Mouse (Mus musculus) heart, postnatal 25 days (tissue): ENCODE measurements around the gene Crxos. TPM values are rescaled to one million over a fixed set of nuclear protein-coding genes. Genes with fewer than 3 reads are reported as not detected.

Source experiments
- DNase-seq: peaks from one replicate; pipeline ENCODE4 v3.0.0; 2022; ENCODE audit warnings: low spot score
- intact Hi-C: fragments of 180-260 bp; cut with DNase I; formaldehyde crosslinking; loops from one replicate; pipeline ENCODE4 v1.15.1; 2025
- total RNA-seq, 2 experiments: library from RNA; stranded (reverse); gene quantifications; 2 replicates each; pipeline ENCODE4 v1.2.3; 2021

The Crxos gene
- total RNA-seq, 2 experiments from 2014 or later, result not detected

DNA sequence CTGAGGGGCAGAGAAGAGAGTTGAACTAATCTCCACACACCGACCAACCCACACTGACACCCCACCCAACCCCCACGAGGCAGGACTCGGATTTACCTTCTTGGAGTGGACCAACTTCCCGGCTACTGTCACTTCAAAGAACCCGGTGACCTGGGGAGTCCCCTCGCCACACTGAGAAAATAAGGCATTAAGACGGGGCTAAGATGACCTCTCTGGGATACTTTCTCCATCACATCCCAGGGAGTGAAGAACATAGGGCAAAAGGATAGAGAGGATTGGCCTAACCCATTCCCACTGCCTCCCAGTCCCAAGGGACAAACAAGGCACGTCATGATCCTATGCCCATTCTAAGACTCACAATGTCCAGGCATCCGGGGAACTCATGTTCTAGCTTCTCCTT, 37.5 kb downstream of the Crxos start:
- intact Hi-C loops, result no loop called here
- no peak for DNase-seq

DNA sequence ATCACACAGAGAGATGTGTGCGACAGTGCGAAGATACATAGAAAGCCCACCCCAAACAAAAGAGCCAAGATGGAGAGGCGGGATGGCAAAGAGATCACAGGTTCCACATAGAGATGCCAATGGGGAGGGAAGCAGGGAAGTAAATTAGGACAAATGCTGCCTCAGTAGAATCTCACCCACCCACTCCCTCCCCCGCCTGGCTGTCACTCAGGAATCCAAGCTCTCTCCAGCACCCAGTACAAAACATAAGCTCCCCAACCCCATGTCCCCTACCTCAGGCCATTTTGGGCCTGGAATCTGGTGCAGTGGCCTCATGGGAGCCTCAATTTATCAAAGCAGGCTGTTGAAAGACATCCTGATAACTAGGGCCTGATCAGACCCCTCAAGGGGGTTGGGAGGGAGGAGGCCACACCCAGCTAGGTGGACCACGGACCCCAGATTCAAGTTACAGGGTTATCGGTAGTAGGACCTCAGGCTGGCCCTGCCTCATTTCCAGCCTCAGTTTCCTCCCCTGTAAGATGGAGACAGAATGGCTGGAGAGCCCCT, 38.3 kb downstream of the Crxos start:
- intact Hi-C loops, result no loop called here

DNA sequence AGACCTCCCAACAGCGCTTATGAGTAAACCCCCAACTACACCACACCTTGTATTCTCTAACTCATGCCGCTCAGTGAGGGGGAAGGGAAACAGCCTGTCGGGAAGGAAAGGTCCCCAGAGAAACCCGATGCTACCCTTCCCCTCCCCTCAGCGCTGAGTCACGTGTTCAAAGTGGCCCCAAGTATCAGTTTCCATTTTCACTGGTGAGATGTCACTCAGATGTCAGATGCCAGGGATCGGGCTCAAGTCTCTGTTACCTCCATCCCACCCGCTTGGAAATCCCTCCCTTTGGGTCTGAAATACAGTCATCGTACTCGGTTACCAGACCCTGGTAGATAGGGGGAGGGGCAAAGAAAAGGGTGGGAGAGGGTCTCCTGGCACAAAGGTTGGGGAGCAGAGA, 39.4 kb downstream of the Crxos start:
- peak; percentile 13 for DNase-seq
- intact Hi-C loops, result no loop called here

More for the DNA sequence above, 38.3 kb downstream of the Crxos start:
- DNase-seq, result no peak

DNA sequence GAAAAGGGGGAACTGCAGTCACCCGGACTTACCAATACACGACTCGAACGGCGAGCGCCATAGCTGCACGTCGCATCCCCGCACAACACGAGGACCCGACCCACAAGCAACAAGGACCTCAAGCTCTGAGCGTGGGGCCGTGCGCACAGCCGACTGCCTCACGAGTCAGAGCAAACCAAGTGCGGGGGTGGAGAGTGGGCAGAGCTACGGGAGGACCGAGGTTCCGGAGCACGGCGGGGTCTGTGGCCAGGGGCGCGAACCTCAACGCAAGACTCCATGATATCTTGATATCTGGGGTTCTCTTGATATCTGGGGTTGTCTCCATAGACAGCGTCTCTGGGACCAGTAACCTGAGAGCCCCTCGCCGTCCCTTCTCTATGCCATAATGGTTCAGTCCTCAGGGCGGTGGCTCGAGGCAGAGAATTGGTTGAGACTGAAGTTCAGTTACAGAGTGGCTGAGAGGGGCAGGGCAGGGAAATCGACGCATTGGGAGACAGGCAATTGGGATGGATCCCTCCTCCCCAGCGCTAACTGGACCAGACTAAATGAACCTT, 39.9 kb downstream of the Crxos start, which contains the start of gene Selenow:
Gene Selenow (minus strand): TSS at position 183 of the 554 bp plus-strand sequence.
- intact Hi-C loops, result no loop called here
- peak; percentile 81 for DNase-seq

DNA sequence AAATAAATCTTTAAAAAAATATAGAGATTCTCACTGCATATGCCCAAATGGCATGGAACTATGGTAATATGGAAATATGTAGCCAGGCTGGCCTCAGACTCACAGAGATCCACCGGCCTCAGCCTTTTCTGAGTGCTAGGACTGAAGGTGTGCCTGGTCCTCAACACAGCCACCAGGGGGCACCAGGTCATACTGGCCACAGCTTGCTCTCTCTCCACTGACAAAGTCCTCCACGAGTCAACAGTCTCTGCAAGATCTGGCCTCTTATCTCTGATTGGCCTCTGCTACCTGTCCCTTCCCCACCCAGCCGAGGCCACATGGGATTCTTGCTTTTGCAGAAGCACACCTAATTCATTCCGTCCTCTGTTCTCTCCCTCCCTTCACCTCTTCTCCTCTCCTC, 47.5 kb downstream of the Crxos start:
- intact Hi-C loops, result loop anchor here (1.0 to 5.0 kb wide), 3 partner anchors 18 to 117 kb away; partner anchors contain the start of genes Bicra and Ehd2
- DNase-seq, result peak; percentile 40

DNA sequence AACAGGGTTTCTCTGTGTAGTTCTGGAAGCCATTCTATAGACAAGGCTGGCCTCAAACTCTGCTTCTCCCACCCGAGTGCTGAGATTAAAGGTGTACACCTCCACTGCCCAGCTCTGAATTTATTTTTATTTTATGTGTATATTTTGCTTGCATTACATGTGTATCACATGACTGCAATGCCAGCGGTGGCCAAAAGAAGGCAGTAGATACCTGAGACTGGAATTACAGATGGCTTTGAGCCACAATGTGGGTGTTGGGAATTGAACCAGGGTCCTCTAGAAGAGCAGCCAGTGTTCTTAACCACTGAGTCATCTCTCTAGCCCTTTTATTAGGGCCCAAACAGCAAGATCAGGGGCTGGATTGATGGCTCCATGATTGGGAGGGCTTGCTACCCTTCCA, 48.1 kb downstream of the Crxos start:
- intact Hi-C loops, result loop anchor here (1.0 to 5.0 kb wide), 3 partner anchors 18 to 117 kb away; partner anchors contain the start of genes Bicra and Ehd2
- no peak for DNase-seq

DNA sequence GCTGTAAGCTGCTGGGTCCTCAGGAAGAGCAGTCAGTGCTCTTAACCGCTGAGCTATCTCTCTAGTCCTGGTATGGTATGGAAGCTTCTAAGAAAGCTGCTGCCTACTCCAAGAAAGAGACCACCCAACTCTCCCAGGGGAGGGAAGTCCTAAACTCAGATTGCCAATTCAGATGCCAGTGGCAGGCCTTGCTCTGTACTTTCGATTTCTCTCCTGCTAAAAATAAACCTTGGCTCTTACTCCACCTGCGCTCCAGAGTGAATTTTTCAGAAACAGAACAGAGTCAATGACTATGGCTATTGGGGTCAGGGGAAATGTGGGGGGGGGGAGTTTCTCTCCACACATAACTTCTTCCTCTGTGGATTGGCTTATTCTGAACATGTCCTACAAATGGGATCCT, 49.2 kb downstream of the Crxos start:
- no peak for DNase-seq
- intact Hi-C loops, result loop anchor here (5.0 kb wide), 1 partner anchor 116 kb away; the partner anchor contains the start of gene Bicra

DNA sequence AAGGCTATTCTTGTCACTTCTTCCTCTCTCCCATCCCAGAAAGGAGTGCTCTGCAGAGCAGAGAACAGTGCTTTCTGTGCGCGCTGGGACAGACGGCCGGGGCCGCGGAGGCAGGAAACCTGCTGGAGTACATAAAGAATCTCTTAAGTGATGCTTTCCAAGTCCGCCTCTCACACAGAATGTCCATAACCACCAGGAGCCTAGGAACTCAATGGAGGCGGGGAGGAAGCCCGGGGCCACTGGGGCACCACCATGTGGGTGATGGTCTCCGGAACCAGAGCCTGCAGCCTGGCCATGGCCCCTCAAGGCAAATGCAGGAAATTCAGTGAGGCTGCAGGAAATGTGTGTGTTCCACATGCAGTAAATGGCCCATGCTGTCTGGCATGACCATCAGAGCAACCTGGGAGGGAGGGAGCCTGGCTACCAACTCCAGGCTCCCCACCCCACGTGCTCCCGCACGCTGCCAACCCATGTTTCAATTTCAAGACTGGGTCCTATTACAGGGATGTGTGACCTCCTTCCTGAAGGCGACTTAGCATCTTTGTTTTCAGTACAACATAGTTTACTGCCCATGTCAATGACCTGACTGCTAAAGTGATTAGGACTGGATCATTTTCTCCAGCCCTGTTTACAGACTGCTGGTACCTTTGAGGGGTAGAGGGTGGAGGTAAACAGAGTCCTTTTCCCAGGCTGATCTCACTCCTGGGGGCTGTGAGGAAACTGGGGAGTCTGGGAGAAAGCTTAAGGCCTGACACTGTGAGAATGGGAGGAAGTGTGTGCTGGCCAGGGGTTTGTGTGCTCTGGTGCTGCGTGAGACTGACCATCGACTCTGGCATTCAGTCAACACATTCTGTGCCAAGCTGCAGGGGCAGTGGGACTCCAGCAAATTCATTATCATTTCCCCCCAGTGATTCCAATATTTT, 51.3 kb downstream of the Crxos start:
- intact Hi-C loops, result loop anchor here (5.0 kb wide), 1 partner anchor 114 kb away; the partner anchor contains the start of gene Bicra
- DNase-seq, result peak; percentile 62

DNA sequence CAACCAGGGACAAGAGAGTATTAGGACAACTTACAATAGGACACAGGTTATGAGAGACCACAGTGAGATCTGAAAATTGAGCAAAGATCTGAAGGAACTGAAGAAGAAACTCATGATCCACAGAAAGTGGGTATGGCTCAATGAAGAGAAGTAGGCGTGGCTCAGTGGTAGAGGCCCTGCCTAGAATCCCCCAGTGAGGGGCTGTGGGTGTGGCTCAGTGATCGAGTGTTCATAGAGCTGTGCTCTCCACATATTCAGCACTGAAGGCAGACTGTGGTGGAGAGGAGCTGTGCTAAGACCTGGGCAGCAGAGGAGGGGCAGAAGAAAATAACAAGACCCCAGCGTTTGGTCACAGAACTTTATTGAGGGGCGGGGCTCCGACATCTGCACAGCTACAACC, 55.1 kb downstream of the Crxos start:
- intact Hi-C loops, result no loop called here
- no peak for DNase-seq

DNA sequence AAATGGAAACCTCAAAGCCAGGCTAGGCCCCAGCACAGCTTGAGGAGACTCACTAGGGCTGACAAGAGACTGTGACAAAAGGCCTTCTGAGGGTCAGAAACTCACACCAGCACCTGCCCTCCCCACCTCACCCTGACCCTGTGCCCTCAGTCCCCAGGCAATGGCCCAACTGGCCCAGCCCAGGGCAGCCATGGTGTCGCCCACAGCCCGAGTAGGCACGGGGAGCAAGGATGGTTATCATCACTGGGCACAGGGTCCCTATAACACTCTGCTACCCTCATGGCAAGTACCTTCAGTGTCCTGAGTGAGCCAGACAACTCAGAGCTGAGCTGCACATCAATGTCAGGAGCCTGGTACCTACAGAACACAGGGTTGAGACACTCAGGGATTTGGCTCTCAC, 56.2 kb downstream of the Crxos start:
- intact Hi-C loops, result no loop called here
- no peak for DNase-seq

DNA sequence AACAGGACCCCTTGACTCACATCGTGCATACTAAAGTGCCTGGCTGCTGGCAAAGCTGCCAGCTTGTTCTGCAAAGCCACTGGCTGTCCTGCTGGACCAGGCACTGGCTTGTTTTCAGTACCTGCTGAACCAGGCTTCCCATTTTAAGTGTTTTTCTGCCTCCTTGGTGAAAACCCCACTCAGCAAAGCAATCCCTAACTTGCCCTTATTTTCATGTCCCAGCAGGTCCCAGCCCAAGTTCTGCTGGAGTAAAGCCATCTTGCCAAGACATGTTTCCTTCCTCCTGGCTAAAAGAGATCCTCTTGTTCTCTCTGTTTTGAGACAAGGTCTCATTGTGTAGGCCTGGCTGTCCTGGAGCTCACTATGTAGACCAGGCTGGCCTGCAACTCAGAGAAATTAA, 61.9 kb downstream of the Crxos start:
- no peak for DNase-seq
- intact Hi-C loops, result loop anchor here (10.0 kb wide), 1 partner anchor 330 kb away; the partner anchor contains the start of gene Inafm1

DNA sequence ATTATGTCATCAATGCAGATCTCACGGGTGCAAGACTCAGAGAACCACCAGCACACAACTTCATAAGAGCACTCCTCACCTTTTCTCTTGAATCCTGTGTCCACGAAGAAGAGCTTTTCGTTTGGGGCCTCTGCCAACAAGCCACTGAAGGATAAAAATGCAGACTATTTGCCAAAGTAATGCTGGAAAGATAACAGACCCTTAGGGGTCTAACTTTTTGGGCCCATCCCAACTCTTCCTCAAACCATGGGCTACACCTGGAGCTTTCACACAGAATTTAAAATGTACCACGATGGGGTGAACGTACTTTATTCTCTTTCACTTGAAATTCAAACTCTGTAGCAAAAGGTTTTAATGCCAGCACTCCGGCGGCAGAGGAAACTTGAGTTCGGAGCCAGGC, 62.8 kb downstream of the Crxos start:
- intact Hi-C loops, result loop anchor here (10.0 kb wide), 1 partner anchor 330 kb away; the partner anchor contains the start of gene Inafm1
- no peak for DNase-seq

DNA sequence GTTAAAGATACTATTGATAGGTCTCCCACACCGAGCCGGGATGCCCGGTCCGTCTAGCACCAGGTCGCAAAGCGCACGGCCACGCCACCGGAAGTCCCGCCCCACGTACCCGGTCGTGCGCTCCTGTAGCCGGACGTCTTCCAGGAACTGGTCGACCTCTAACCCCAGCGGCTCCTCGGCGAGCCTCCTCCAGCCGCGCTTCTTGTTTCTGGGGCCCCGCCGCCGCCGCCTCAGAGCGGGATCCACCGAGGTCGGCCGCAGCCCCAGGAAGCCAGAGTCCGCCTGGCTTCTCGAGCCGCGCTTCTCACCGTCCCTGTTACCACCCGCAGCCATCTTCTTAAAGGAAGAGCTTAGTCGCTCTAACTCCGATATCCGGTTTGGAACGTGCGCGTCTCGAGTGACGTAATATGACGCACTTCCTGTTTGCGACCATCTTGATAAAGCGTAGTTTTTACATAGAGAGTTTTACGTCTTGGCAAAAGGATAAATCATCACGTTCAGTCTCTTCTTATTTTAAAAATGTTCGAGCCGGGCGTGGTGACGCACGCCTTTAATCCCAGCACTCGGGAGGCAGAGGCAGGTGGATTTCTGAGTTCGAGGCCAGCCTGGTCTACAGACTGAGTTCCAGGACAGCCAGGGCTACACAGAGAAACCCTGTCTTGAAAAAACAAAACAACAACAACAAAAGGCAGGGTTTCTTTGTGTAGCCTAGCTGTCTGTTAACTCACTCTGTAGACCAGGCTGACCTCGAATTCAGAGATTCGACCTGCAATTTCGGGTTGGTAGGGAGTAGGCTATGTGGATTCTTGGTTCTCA, 63.5 kb downstream of the Crxos start, which contains the start of gene Nop53:
Gene Nop53 (minus strand): TSS at position 354 of the 816 bp plus-strand sequence.
- intact Hi-C loops, result loop anchor here (10.0 kb wide), 1 partner anchor 329 kb away; the partner anchor contains the start of gene Inafm1
- DNase-seq, result peak; percentile 87

DNA sequence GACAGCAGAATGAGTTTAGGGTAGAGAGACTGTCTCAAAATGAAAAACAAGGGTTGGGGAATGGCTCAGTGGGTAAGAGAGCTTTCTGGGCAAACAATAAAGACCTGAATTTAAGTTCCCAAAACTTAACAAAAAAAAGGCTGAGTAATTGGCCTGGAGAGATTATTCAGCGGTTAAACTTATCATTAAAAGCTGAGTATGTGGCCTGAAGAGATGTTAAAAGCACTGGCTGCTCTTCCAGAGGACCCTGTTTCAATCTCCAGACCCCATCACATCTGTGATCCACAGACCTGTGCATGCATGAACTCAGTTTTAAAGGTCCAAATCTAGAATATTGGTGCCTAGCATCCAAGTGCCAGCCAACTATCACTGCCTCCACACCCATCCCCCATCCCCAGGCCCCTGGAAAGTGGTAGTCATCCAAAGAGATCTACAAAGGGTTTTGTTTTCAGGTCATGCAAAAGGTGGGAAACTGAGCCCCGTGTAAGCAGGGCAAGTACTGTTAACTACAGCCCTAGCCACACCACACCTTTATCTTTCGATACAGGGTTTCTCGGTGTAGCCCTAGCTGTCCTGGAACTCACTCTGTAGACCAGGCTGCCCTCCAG, 65.3 kb downstream of the Crxos start:
- intact Hi-C loops, result loop anchor here (1.0 to 10.0 kb wide), 3 partner anchors 17 to 327 kb away; partner anchors contain the start of genes Ehd2 and Inafm1
- no peak for DNase-seq

DNA sequence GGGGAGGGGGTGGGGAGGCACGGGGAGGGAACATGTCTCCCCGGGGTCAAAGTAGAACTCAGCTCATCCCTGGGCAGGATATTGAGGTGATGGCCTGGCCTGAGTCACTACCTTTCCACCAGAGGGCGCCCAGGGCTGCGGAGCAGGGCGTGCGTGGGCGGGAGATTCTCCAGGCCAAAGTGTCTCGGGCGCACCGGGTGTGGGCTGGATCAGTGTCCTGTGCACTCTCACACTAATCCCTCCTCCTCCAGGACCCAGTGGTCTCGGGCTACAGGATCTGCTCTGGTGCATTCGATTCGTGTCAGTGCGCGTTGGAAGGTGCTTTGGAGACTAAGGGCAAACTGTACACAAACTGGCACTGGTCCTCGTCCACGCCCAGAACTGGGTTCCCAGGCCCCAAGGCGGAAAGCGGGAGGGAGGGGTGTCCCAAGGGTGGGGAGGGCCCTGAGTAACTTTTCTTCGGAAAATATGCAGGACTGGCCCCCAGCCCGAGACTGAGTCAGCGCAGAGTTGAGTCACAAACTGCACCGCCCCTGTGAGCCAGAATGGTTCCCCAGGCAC, 66.0 kb downstream of the Crxos start:
- DNase-seq, result peak; percentile 92
- intact Hi-C loops, result loop anchor here (1.0 to 10.0 kb wide), 3 partner anchors 18 to 326 kb away; partner anchors contain the start of genes Ehd2 and Inafm1

DNA sequence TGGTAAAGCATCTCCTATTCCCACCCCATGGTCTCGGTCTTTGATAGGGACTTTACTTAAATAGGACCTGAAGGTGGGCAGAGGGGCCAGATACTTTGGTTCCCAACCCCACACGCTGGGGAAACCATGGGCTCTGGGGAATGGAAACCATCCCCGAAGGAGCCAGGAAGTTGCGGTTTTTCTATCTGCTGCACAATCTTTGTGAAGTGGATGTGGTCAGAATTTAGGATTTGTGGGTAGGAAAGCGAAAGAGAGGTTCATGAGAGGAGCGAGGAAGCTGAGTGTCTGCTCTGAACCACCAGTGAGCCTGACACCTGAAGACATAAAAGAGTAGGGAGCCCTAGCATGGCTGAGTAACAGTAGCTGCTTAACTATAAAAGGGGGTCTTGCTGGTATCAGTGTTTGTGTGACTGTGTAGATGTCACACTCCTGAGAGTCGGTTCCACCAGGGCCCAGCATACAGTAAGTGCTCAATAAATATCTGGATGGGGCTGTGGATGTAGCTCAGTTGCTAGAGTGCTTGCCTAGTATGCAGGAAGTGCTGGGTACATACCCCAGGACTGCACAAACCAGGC, 66.9 kb downstream of the Crxos start:
- no peak for DNase-seq
- intact Hi-C loops, result loop anchor here (10.0 kb wide), 1 partner anchor 325 kb away; the partner anchor contains the start of gene Inafm1

DNA sequence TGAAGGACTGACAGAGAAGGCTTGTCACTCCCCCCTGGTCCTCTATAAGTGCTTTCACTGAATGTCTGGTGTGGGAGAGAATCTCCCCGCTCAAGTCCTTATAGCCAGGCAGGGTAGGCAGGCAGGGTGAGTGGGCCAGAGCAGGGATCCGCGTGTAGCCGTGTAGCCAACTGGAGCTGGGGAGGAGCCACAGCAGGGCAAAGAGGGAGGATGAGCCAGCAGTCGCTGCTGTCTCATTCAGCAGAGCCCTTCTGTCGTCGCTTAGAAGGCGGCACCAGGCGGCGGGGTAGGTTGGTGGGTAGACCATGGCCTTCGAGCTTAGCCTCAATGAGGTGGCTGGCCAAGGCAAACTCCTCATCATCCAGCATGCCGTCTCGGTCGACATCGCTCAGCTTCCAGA, 67.6 kb downstream of the Crxos start:
- no peak for DNase-seq
- intact Hi-C loops, result no loop called here

DNA sequence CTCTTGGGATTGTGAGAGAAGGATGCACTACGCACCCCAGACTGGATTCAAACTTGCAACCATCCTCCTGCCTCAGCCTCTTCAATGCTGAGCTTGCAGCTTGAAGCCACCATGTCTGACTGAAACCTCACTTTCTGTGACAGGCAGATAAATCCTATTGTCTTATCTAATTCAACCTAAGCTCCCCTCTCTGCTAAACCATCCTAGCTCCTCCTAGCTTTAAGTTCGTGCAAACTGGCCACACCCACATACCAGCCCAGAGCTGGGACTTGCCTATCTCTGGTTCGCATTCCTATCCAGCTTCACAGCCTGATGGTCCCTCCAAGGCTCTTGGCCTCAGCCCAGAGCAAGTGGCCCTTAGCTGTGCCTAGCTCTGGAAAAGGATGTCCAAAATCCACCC, 70.0 kb downstream of the Crxos start:
- no peak for DNase-seq
- intact Hi-C loops, result no loop called here
